Mouse (Mus musculus) brain, embryonic 14.5 days (tissue): Measurements from ENCODE around the gene Dyrk1a.

Experiments used
- CTCF ChIP-seq: fragments of 200-500 bp; IDR thresholded peaks from 2 replicates; pipeline ENCODE4 v1.5.1; 2012; ENCODE audit warnings: inconsistent platforms, mild to moderate bottlenecking, moderate library complexity, borderline replicate concordance; ENCODE audit not compliant: insufficient read depth, insufficient read length; ENCODE audit errors: extremely low read depth
- POLR2A ChIP-seq: fragments of 200-500 bp; IDR thresholded peaks from 2 replicates; pipeline ENCODE4 v1.6.1; 2012; ENCODE audit warnings: mild to moderate bottlenecking, inconsistent platforms, borderline replicate concordance; ENCODE audit not compliant: poor library complexity, insufficient read depth, insufficient read length, severe bottlenecking; ENCODE audit errors: extremely low read depth

DNA sequence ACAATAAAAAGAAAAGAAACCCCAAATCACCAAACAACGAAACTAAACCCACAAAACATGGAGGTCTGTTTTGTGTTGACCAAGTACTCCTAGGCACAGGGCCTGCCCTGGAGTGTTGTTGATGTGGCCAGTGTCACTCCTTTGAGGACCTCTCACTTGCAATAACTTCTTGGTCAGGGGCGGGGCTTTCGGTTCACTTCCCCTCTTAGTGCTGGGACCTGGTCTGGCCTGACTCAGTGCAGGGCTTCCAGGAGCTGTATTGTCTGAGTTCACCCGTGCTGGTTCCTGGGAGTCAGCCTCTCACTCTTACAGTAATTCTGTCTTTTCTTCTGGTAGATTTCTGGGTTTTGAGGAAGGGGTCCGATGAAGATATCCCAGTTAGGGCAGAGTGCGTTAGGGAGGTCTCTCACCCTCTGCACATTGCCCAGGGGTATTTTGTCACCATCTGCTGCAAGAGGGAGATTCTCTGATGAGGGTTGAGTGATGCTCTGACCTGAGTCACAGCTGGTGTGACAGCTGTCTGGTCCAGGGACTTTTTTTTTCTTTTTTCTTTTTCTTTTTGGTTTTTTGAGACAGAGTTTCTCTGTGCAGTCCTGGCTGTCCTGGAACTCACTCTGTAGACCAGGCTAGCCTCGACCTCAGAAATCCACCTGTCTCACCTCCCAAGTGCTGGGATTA lies 150.8 kb downstream of the Dyrk1a start:
- TF ChIP-seq CTCF: no peak
- TF ChIP-seq POLR2A: no peak
